Mouse (Mus musculus): ENCODE data around the gene 4921539E11Rik. TPM values are rescaled to one million over a fixed set of nuclear protein-coding genes. Genes with fewer than 3 reads are reported as not detected.

4921539E11Rik gene
- polyA plus RNA-seq, 1 experiment from 2014 or later: not detected

- TF ChIP-seq CTCF (IDR thresholded peaks at IDR 0.05; ENCODE audit: low read depth): no peak
- Histone ChIP-seq H3K4me1 (replicated peaks; ENCODE audit: insufficient read depth, low read length) (no peaks in the 10 kb centered on the region), H3K27ac (no peak overlapping the region), H3K36me3 (ENCODE audit: insufficient read depth, low read length) (peaks cover 26% of the 10 kb centered on the region; the same call in 1 of the 2 replicates), H3K27me3 (ENCODE audit: insufficient read depth, low read length) (no peaks in the 10 kb centered on the region), H3K4me3 (replicated peaks; ENCODE audit: low read depth, low read length) (no peak overlapping the region), H3K9me3 (replicated peaks; ENCODE audit: low read length) (no peaks in the 10 kb centered on the region), H3K9ac (ENCODE audit: low read depth, low read length) (no peak overlapping the region), H3K4me2 (ENCODE audit: low read length) (no peak overlapping the region)
- no peak for ATAC-seq (replicated peaks; ENCODE audit: low FRiP score, low read depth)
- WGBS: 95% methylated on average over 1 of the region's 1 CpGs
- no peak for DNase-seq (ENCODE audit: low spot score)
These were observed 90.6 kb downstream of the 4921539E11Rik start for GRCm38 (mm10) chr4:103200046-103200445.

GRCm38 (mm10) chr4:103199086-103199485, 91.6 kb downstream of the 4921539E11Rik start:
- Histone ChIP-seq H3K4me3 (replicated peaks; ENCODE audit: low read depth, low read length) (no peak overlapping the region), H3K36me3 (ENCODE audit: insufficient read depth, low read length) (peaks cover 26% of the 10 kb centered on the region; the same call in 1 of the 2 replicates), H3K9me3 (replicated peaks; ENCODE audit: low read length) (no peaks in the 10 kb centered on the region), H3K27ac (no peak overlapping the region), H3K4me2 (ENCODE audit: low read length) (no peak overlapping the region), H3K27me3 (ENCODE audit: insufficient read depth, low read length) (no peaks in the 10 kb centered on the region), H3K4me1 (replicated peaks; ENCODE audit: insufficient read depth, low read length) (no peaks in the 10 kb centered on the region), H3K9ac (ENCODE audit: low read depth, low read length) (no peak overlapping the region)
- WGBS: 75% methylated on average over 4 of the region's 4 CpGs
- TF ChIP-seq CTCF (IDR thresholded peaks at IDR 0.05; ENCODE audit: low read depth): no peak
- no peak for ATAC-seq (replicated peaks; ENCODE audit: low FRiP score, low read depth)
- DNase-seq (ENCODE audit: low spot score): no peak

DNA sequence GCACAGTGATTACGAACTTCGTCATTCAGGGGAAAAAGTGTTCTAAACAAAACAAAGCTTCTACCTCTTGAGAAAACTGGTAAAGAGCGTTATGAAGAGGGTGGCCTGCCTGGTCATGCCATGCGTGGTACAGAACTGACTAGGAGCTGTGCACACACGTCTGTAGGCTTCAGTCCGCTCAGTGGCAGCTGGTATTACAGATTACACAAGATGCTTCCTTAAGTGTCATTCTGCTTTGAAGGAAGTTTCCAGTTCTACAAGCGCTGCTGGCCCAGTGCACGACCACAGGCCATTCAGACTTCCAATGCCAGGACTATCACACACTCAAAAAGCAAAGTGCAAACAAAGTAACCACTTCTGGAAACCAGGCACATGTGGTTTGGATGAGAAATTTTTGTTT, 93.3 kb downstream of the 4921539E11Rik start:
- Histone ChIP-seq H3K36me3 (ENCODE audit: insufficient read depth, low read length) (peaks cover 23% of the 10 kb centered on the region; the same call in 1 of the 2 replicates), H3K27ac (no peak overlapping the region), H3K4me3 (replicated peaks; ENCODE audit: low read depth, low read length) (no peak overlapping the region), H3K9ac (ENCODE audit: low read depth, low read length) (no peak overlapping the region), H3K4me2 (ENCODE audit: low read length) (no peak overlapping the region), H3K27me3 (ENCODE audit: insufficient read depth, low read length) (no peaks in the 10 kb centered on the region), H3K9me3 (replicated peaks; ENCODE audit: low read length) (no peaks in the 10 kb centered on the region), H3K4me1 (replicated peaks; ENCODE audit: insufficient read depth, low read length) (no peaks in the 10 kb centered on the region)
- ATAC-seq (replicated peaks; ENCODE audit: low FRiP score, low read depth): no peak
- TF ChIP-seq CTCF (IDR thresholded peaks at IDR 0.05; ENCODE audit: low read depth): no peak
- WGBS: 88% methylated on average over 8 of the region's 8 CpGs
- DNase-seq (ENCODE audit: low spot score): no peak

DNA sequence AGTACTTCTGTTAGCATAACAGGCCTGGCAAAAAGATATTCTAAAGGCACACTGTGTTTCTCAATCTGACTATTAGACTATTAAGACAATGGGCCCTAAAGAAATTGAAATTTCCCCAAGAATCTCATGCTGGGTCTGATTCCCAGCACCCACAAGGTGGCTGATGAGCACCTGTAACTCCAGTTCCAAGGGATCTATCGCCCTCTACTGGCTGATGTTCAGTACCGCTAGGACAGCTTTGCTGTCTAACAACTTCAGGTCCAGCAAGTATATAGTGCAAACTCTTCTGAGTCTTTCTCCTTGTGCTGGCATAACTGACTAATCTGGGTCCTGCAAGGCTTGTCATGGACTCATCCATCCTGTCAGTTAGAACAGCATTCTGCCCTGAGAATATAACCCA, 98.2 kb downstream of the 4921539E11Rik start:
- Histone ChIP-seq H3K27ac (no peak overlapping the region), H3K4me1 (replicated peaks; ENCODE audit: insufficient read depth, low read length) (no peaks in the 10 kb centered on the region), H3K4me2 (ENCODE audit: low read length) (no peak overlapping the region), H3K9ac (ENCODE audit: low read depth, low read length) (no peak overlapping the region), H3K36me3 (ENCODE audit: insufficient read depth, low read length) (peaks cover 26% of the 10 kb centered on the region), H3K4me3 (replicated peaks; ENCODE audit: low read depth, low read length) (no peak overlapping the region), H3K27me3 (ENCODE audit: insufficient read depth, low read length) (no peaks in the 10 kb centered on the region), H3K9me3 (replicated peaks; ENCODE audit: low read length) (no peaks in the 10 kb centered on the region)
- DNase-seq (ENCODE audit: low spot score) (no peak), ATAC-seq (replicated peaks; ENCODE audit: low FRiP score, low read depth) (no peak)
- peak; percentile 32; the same call in 1 of the 2 replicates for TF ChIP-seq CTCF (IDR thresholded peaks at IDR 0.05; ENCODE audit: low read depth)
- 95% methylated on average over 2 of the region's 2 CpGs for WGBS

DNA sequence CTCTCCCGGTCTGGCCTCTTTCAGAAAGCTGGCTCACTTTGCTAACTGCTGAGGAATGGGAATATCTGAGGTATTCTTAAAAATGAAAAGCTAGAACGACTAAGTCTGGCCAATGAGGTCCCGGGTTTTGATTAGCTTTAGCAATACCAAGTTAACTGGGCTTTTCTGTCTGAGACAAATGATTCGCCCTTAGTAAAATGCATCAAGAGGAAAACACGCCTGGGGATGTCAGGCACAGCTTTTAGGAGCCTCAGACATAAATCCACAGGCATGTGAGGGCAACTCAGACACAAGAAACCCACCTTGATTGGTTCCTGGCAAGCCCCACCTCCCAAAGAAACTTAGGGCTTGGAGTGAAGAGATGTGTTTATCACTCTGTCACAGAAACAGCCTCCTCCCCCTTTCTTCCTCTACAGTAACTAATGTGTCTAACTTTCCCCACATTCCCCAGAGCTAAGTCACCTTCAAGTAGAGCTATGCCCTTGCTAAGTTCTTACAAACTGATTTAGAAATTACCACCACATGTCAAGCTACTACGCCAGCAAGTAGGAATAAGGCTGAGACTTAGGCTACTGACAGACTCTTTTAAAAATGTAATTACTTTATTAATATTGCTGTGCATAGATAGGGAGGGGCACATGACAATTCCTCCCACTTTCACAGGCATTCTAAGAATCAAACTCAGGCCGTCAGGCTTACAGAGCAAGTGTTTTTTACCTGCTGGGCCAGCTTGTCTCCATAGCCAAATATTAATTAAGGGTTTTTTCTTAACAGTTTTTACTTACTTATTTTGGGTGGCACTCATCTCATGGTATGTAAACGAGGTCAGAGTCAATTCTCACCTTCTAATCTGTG, 101.7 kb downstream of the 4921539E11Rik start:
- Histone ChIP-seq H3K36me3 (ENCODE audit: insufficient read depth, low read length) (peaks cover 13% of the 10 kb centered on the region), H3K4me1 (replicated peaks; ENCODE audit: insufficient read depth, low read length) (no peaks in the 10 kb centered on the region), H3K27ac (no peak overlapping the region), H3K9me3 (replicated peaks; ENCODE audit: low read length) (no peaks in the 10 kb centered on the region), H3K4me3 (replicated peaks; ENCODE audit: low read depth, low read length) (no peak overlapping the region), H3K9ac (ENCODE audit: low read depth, low read length) (no peak overlapping the region), H3K27me3 (ENCODE audit: insufficient read depth, low read length) (no peaks in the 10 kb centered on the region), H3K4me2 (ENCODE audit: low read length) (no peak overlapping the region)
- DNase-seq (ENCODE audit: low spot score) (peak; percentile 17), ATAC-seq (replicated peaks; ENCODE audit: low FRiP score, low read depth) (no peak)
- WGBS: 81% methylated on average over 8 of the region's 8 CpGs
- TF ChIP-seq CTCF (IDR thresholded peaks at IDR 0.05; ENCODE audit: low read depth): no peak

Other genes starting within 250 kb of the 4921539E11Rik start
- 41.4 and 41.9 TPM in 2 replicates for gene Mier1, start 176.5 kb downstream of the 4921539E11Rik start, polyA plus RNA-seq (2015; fragmentation: Nextera tagmentation; extraction: Ambion mirVana)
- gene Wdr78, start 176.3 kb downstream of the 4921539E11Rik start, polyA plus RNA-seq (2015; fragmentation: Nextera tagmentation; extraction: Ambion mirVana): 1.4 and 1.6 TPM in 2 replicates
- gene Slc35d1, start 75.7 kb downstream of the 4921539E11Rik start, polyA plus RNA-seq (2015; fragmentation: Nextera tagmentation; extraction: Ambion mirVana): 8.2 and 9.4 TPM in 2 replicates
- gene Oma1, start 22.9 kb upstream of the 4921539E11Rik start, polyA plus RNA-seq (2015; fragmentation: Nextera tagmentation; extraction: Ambion mirVana): 24.0 and 24.2 TPM in 2 replicates